Mouse (Mus musculus) induced T-regulatory cell, adult 2 months (primary cell): Measurements from ENCODE around the gene Hdc.
"Not testable (repeated sequence)": the region's sequence is repeated elsewhere in the genome, so short reads cannot be mapped to it uniquely, and the experiment has no call there.

Source experiments
- DNase-seq: peaks from one replicate; pipeline ENCODE4 v3.0.0-alpha.2; 2012; ENCODE audit warnings: low read depth

The Hdc gene

DNA sequence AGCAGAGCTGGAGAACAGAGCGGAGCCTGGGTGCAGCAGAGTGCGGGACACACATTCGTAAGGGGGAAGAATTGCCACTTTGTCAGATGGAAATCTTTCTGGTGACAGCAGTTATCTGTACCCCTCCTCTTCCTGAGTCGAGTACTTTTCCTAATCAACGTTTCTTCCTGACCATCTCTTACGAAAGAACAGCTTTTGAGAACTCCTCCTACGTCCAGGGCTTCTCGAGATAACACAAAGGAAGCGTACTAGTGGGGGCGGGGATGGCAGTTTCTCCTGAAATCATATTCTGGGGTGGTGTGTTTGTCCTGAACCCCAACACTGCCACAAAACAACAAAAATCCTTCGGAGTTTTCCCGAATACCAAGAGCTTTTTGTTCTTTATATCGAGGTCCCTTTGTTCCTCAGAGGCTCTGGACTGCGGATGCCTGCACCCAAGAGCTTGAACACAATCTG is at the start of gene Hdc:
Gene Hdc, minus strand, starts transcription at position 51 of the 456 bp plus-strand sequence.
- no peak for DNase-seq

DNA sequence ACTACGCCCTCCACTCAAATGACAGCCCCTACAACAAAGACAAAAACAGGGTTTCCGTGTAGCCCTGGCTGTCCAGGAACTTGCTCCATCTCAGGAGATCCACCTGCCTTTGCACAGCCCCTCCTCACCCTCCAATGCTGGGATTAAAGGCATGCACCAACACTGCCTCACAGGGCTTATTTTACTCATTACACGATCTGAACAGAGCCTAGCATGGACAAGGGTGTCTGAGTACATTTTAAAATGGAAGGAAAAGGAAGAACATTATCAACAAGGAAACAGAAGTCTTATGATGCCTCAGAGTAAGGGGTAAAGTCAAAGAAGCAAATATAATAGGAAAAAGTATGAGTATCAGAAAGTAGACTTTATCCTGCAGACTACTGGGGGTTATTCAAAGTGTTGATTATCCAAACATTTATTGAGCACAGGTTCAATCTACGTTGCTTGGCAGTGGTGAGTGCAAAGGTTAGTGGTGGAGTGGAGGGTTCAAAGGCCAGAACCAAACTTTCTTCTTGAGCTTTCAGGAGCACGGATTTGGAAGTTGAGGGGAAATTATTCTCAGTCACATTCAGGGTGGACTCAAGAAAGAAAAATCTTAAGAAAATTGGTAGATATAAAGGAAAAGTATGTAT is 49.6 kb upstream of the Hdc start:
- no peak for DNase-seq

- DNase-seq: peak; percentile 61
These were observed 46.9 kb upstream of the Hdc start for GRCm38 (mm10) chr2:126665984-126666383.

GRCm38 (mm10) chr2:126663481-126663880 is 44.4 kb upstream of the Hdc start:
- DNase-seq: peak; percentile 80

GRCm38 (mm10) chr2:126652929-126653328 is 33.8 kb upstream of the Hdc start:
- DNase-seq: no peak

- no peak for DNase-seq
These were observed 28.7 kb upstream of the Hdc start for GRCm38 (mm10) chr2:126647762-126648161.

DNA sequence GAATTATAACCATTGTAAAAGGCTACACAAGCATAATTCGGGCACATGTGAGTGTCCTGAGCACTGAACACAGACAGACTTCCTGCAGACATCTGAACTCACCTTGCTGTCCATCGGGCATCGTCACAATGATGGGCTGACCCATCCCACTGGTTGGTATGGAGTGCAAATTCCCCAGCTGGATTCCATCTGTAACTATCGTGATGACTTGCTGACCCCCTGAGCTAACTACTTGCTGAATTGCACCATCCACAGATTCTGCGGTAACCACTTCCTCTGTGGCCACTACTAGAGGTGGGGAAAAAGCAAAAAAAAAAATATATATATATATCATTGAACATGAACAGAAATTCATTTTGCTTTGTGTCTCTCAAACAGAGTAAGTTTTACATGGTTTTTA is 27.4 kb upstream of the Hdc start:
- no peak for DNase-seq

- DNase-seq: no peak
These were observed 25.7 kb upstream of the Hdc start for GRCm38 (mm10) chr2:126644768-126645167.

GRCm38 (mm10) chr2:126640298-126640697 is 21.2 kb upstream of the Hdc start:
- DNase-seq: peak; percentile 35

DNA sequence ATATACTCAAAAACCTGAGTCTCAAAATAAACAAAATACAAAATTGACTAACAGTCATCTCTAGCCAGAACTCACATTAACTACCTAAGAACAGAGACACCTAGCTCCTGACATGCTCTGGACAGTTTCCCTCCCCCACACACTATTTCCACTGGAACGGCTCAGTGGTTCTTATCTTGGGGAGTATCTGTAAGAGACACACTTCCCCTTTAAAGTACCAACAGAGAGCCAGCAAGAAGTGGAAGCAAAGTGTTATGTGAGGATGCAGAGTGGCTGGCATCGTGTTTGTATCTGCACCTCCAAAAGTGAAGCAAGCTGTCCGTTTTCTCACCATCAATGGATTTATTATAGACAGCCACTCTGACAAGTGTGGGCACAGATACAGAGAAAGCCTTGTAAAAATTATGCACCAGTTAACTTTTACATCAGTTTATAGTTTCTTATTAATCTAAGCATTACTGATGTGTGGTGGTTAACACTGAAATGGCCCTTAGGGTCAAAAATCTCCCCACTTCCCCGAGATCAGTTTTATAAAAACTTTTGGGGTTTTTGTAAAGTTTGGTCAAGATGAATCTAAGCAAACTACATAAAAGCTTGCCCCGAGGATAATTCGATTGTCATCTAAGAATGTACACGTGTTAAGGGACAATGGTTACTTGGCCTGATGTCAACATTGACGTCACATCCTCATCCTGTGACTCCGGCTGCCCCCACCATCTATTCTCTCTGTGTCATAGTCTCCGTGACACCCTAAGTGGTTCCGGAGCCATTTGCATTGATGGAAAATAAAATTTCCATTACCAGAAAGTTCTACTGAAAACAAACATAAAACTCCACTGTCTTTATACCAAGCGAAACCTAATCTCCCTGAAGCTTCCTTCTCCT is 17.1 kb upstream of the Hdc start:
- DNase-seq: peak; percentile 89

DNA sequence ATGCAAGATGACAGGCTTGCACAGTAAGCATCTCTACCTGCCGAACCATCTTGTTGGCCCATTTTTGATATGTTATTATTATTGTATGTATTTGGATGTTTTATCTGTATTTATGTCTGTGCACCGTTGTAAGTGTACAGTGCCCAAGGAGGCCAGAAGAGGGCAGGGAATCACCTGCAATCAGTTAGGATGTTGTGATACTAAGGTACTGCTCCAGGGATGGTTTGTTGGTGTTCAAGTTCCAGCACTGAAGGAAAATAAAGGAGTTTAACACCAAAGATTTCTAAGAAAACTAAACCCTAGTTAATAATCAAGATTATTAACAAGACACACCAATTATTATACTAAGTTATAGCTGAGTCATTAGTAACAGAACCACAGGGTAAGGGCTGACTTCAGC is 14.1 kb upstream of the Hdc start:
- no peak for DNase-seq

DNA sequence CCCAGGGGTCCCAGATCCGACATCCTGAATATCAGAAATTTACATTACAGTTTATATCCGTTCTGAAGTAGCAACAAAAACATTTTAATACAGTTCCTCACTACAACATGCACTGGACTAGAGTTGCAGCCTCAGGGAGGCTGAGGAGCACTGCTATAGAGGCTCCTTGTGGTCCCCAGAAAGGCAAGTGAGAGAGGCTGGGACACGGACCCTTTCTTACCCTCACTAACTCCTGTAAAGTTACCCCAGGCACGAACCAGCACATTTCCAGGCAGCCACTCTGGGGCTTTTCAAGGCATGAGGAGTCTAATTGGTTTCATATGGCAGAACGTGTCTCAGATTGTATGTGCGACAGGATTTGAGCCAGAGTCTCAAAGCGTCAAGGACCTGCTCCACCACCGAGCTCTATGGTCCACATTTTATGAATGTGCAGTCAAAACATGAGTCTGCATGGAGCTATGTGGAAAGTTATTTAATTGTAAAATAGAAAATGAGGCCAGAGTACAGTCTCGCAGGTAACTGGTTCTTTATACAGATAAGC is 9.4 kb upstream of the Hdc start:
- no peak for DNase-seq

GRCm38 (mm10) chr2:126623138-126623537 is 4.0 kb upstream of the Hdc start:
- no peak for DNase-seq

GRCm38 (mm10) chr2:126622455-126622854 is 3.4 kb upstream of the Hdc start:
- no peak for DNase-seq

DNA sequence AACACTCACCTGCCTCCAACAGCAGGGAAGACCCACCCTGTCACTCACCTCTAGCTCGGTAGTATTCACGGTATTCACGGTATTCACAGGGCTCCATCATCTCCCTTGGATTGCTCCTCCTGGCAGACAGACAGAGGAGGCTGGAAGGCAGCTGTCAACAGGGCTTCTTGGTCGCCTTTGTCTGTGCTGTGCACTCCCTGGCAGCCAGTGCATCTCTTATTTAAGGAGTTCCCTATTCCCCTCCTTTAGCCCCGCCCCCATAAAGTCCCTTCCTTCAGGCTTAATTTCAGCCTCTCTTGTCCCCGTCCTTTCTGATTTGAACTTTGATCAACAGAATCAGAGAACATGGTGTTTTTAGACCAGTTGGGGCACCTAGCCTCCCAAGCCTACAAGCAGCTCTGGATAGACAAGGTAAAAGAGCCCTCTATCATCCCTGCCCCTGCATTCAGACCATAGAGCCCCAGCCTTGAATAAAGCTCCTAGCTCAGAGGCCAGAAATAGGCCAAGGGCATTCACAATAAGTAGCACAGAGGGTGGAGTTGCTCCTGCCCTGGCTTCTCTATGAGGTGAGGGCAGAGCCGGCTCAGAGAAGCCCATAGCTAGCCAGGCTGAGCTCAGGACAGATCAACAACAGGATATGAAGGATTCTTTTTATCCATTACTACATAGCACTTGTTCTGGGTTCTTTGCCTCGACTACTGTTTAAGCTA is 474 bp downstream of the Hdc start:
- no peak for DNase-seq

DNA sequence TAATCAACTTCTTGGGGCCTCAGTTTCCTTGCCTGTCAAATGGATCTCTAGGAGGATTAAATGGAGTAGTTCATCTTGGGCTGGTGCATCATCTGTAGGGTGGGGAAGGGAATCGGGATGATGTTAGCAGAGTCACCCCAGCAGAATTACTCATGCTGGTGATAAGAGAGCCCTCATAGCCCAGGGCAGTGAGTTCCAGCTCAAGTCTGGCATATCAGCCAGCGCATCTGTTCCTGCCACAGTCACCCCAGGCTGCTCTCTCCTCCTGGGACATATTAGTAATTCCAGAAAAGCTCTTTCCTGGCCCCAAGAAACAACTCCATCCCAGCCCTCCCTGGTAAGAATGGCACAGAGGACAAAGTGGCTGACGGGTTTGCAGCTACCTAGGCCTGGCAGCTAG is 3.7 kb downstream of the Hdc start:
- no peak for DNase-seq

- DNase-seq: not testable (repeated sequence)
These were observed 9.5 kb downstream of the Hdc start for GRCm38 (mm10) chr2:126609600-126609999.

DNA sequence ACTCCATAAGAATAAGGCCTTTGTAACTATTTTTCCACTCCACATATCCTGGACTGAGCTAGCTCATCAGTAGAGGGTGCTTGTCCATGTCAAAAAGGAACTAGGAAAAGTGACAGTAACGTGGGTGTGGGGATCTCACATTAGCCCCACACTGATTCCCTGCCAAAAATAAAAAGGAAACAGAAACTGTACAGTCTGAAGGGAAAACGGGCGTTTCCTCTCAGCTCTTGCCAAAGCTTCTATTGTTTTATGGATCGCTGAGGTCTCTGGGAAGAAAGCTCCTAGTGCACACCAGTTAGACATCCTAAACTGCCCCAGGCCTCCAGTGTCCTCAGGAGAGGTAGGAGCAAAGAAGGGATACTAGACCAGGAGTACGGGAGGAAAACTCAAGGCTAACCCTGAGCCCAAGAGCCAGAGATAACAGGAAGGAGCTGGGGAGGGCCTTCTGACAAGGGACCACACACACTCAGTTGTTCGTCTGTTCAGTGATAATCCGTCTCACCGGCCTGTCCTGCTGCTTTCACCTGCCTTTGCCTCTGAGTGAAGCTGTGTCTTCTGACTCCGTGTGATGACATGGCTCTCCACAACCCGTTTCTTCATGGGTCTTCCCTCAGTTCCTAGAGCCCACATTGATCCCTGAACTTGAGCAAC is 11.4 kb downstream of the Hdc start:
- no peak for DNase-seq

DNA sequence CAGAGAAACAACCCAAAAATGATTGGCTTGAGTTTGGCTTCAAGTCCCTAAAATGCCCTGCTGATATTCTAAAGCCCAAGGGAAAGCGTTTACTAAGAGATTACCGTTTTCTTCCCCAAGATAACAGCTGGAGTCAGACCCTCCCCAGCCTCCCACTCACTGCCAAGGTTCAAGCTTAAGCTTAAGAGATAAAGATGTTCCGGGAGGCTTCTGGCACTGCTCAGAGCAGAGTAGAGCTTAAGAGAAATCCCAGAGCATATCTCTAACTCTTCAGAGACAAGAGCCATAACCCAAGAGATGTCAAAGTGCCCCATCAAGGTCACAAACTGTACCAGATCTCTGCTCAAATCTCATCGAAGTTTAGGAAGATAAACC is 12.4 kb downstream of the Hdc start:
- DNase-seq: no peak

DNA sequence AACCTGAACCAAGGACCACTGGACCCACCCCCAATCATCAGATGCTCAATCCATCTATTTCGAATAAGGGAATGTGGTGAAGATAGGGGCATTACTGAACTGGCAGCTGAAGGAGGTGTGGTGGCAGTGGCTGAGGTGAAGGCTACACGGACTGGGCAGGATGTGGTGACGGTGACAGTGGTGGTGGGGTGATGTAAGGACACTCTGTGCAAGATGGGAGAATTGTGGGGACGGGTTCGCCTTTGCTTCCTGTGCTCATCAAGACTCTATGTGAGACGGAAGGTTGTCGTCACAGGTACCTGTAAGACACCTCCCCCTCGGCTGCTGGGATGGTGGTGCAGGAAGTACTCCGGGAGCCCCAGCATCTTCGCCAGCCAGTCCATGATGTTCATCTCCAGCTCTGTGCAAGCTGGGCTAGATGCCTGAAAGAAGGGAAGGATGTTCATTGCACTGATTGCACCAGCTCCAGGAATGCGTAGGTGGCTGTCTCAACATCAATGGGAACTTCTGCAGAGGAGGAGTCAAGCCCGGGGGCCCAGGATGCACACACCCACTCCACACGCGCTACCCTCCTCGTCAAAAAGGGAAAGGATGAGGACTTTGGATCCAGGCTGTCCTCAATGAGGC is 12.9 kb downstream of the Hdc start:
- DNase-seq: peak; percentile 94

DNA sequence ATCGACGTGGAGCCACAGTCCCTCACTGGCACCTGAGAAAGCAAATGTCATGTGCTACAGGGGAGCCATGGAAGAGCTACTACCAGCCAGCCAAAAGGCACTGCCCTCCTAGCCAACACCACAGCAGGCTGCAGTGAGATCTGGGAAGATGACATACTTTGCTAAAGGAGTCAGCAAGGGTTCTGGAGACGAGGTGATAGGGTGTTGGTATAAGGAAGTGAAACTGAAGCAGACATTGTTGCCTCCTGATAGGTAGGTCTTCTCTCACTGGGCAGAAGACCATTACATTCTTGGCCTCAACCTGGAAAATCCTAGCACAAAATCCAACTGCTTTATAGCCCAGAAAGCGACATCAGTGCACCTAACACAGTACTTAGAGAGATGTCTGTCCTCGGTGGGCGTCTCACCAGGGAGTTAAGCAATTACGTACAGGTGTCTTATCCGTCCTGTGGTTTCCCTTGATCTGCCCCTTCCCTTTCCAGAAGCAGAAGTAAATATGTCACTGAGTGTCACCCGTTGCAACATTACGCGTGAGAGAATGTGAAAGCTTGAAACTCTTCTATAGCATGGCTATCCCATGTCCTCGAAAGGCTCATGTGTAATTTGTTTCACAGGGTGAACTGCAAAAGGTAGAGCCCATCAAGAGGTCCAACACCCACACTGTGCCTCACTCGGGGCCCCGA is 17.0 kb downstream of the Hdc start:
- DNase-seq: peak; percentile 42
